Mouse (Mus musculus) heart, embryonic 14.5 days (tissue): ENCODE results near the gene Ccdc183. TPM values are rescaled to one million over a fixed set of nuclear protein-coding genes. Genes with fewer than 3 reads are reported as not detected.

Source experiments
- ATAC-seq: fragments of 200-750 bp; cut with Nextera tagmentation; 2 replicates; pipeline ENCODE4 v1.8.0; 2017; ENCODE audit warnings: low read depth, moderate TSS enrichment; ENCODE audit not compliant: insufficient number of reproducible peaks, insufficient read depth, low FRiP score
- H3K27ac ChIP-seq, 2 experiments: fragments of 200-500 bp in 1 of 2; fragments of 300-500 bp in 1 of 2; sonication (generic) in 1 of 2; replicated peaks in 1 of 2; 2 replicates each; pipeline ENCODE4 v1.5.1; 2012 to 2014; ENCODE audit warnings: low read depth in 2 of 2, low read length in 2 of 2, control low read depth in 1 of 2, mild to moderate bottlenecking in 1 of 2, mixed read lengths in 1 of 2; ENCODE audit not compliant: control insufficient read depth in 1 of 2, insufficient read depth in 1 of 2
- H3K27me3 ChIP-seq: fragments of 300-500 bp; sonication (generic); 2 replicates; pipeline ENCODE4 v1.6.1; 2014; ENCODE audit warnings: mild to moderate bottlenecking, low read length, control low read depth; ENCODE audit not compliant: control insufficient read depth, insufficient read depth
- H3K36me3 ChIP-seq: fragments of 300-500 bp; sonication (generic); 2 replicates; pipeline ENCODE4 v1.6.1; 2014; ENCODE audit warnings: mild to moderate bottlenecking, control low read depth, low read length, mixed read lengths; ENCODE audit not compliant: control insufficient read depth, insufficient read depth
- H3K4me1 ChIP-seq, 2 experiments: fragments of 200-500 bp in 1 of 2; fragments of 300-500 bp in 1 of 2; sonication (generic) in 1 of 2; 2 replicates each; pipeline ENCODE4 v1.6.1; 2012 to 2014; ENCODE audit warnings: low read length in 2 of 2, control low read depth in 1 of 2, mixed read lengths in 1 of 2; ENCODE audit not compliant: control insufficient read depth in 2 of 2, insufficient read depth in 2 of 2
- H3K4me2 ChIP-seq: fragments of 300-500 bp; sonication (generic); 2 replicates; pipeline ENCODE4 v1.6.1; 2014; ENCODE audit warnings: mild to moderate bottlenecking, low read length
- H3K4me3 ChIP-seq, 2 experiments: fragments of 200-500 bp in 1 of 2; fragments of 300-500 bp in 1 of 2; sonication (generic) in 1 of 2; 2 replicates each; pipeline ENCODE4 v1.5.1; 2012 to 2014; ENCODE audit warnings: low read length in 2 of 2, mild to moderate bottlenecking in 2 of 2, control low read depth in 1 of 2, low read depth in 1 of 2, moderate library complexity in 1 of 2; ENCODE audit not compliant: control insufficient read depth in 1 of 2, insufficient read depth in 1 of 2
- H3K9ac ChIP-seq: fragments of 300-500 bp; sonication (generic); 2 replicates; pipeline ENCODE4 v1.6.1; 2014; ENCODE audit warnings: mild to moderate bottlenecking, low read length
- H3K9me3 ChIP-seq: fragments of 300-500 bp; sonication (generic); 2 replicates; pipeline ENCODE4 v1.6.1; 2016; ENCODE audit warnings: low read length, control low read depth; ENCODE audit not compliant: control insufficient read depth
- WGBS: fragments of 180-500 bp; shearing (Covaris S2); extraction: QIAGEN DNeasy Blood & Tissue Kit; methylation state at CpG from one replicate; pipeline ENCODE4 v1.1.7; 2014; 5-methylcytosine and 5-hydroxymethylcytosine counted together
- polyA plus RNA-seq: library from polyadenylated mRNA; unstranded; fragments of >200 nt; fragmentation: Nextera tagmentation; extraction: Ambion mirVana; gene quantifications from 2 replicates; pipeline ENCODE4 v1.2.1, GENCODE M21; 2014

The Ccdc183 gene
- polyA plus RNA-seq, 1 experiment from 2014 or later = 0.07 TPM

DNA sequence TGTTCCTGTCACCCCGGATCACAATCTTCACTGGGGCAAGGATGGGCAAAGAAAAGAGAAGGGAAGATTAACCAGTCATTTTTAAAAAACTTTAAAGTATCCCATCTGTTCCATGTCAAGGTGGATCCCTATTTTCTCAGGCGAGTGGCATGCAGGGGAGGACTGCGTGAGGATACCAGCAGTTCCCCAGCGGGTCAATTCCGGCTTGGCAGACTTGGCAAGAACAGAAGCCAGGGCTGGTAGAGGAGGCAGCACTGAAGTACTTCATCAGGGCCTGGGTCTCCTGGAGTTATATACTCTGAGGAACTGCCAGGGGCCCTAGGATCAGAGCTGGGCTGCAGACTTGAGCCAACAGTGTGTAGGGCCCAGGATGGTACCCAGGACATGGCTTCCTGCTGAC lies 15.0 kb downstream of the Ccdc183 start:
- no peak overlapping the region for H3K4me2 ChIP-seq
- no peaks in the 10 kb centered on the region for H3K27me3 ChIP-seq
- no peak overlapping the region for H3K9ac ChIP-seq
- no peak overlapping the region for H3K4me3 ChIP-seq
- no peaks in the 10 kb centered on the region for H3K9me3 ChIP-seq
- H3K27ac ChIP-seq = no peak overlapping the region
- H3K36me3 ChIP-seq = peaks cover 66% of the 10 kb centered on the region
- WGBS = 89% methylated on average over 5 of the region's 5 CpGs
- H3K4me1 ChIP-seq = peaks cover 6 to 23% of the 10 kb centered on the region in 2 experiments; a peak in 3 of 4 replicates
- no peak for ATAC-seq

DNA sequence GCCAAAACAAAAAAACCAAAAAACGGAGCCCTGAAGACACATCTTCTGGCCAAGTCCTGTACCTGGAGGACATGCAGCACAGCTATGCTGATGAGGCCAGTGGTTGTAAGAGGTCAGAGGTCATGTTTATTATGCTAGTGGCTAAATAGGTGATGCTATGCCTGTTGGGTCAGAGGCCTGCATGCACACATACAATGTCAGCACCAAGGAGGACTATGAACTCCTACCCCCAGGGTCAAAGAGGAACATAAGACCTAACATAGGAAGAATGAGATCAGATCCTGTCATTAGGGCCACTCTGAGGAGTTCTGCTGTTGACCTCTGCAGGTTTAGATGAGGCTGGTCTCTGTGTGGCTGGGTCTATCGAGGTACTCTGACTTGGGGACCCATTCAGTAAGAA lies 17.4 kb downstream of the Ccdc183 start:
- no peaks in the 10 kb centered on the region for H3K27me3 ChIP-seq
- no peak overlapping the region for H3K4me3 ChIP-seq
- no peaks in the 10 kb centered on the region for H3K9me3 ChIP-seq
- H3K4me1 ChIP-seq = peaks cover 4 to 10% of the 10 kb centered on the region in 2 experiments; a peak in 2 of 4 replicates
- no peak overlapping the region for H3K4me2 ChIP-seq
- no peak overlapping the region for H3K9ac ChIP-seq
- 92% methylated on average over 2 of the region's 2 CpGs for WGBS
- H3K36me3 ChIP-seq = peaks cover 88% of the 10 kb centered on the region
- ATAC-seq = no peak
- H3K27ac ChIP-seq = no peak overlapping the region

- H3K4me2 ChIP-seq = no peak overlapping the region
- H3K4me1 ChIP-seq = peaks cover 4 to 10% of the 10 kb centered on the region in 2 experiments; a peak in 2 of 4 replicates
- H3K9ac ChIP-seq = no peak overlapping the region
- 83% methylated on average over 1 of the region's 1 CpGs for WGBS
- ATAC-seq = no peak
- H3K27me3 ChIP-seq = no peaks in the 10 kb centered on the region
- H3K4me3 ChIP-seq = no peak overlapping the region
- H3K9me3 ChIP-seq = no peaks in the 10 kb centered on the region
- no peak overlapping the region for H3K27ac ChIP-seq
- H3K36me3 ChIP-seq = peaks cover 96% of the 10 kb centered on the region
These were observed 18.7 kb downstream of the Ccdc183 start for GRCm38 (mm10) chr2:25598749-25599148.

- Histone ChIP-seq H3K27me3 (no peaks in the 10 kb centered on the region), H3K4me2 (no peak overlapping the region), H3K36me3 (peaks cover 96% of the 10 kb centered on the region), H3K4me1 (peaks cover 4 to 10% of the 10 kb centered on the region in 2 experiments; a peak in 2 of 4 replicates), H3K27ac (no peak overlapping the region), H3K4me3 (no peak overlapping the region), H3K9ac (no peak overlapping the region), H3K9me3 (no peaks in the 10 kb centered on the region)
- ATAC-seq = no peak
- 94% methylated on average over 5 of the region's 5 CpGs for WGBS
These were observed 20.5 kb downstream of the Ccdc183 start for GRCm38 (mm10) chr2:25596765-25597510.

GRCm38 (mm10) chr2:25591863-25592262 lies 25.6 kb downstream of the Ccdc183 start:
- Histone ChIP-seq H3K4me3 (no peak overlapping the region), H3K4me1 (peaks cover 4 to 10% of the 10 kb centered on the region in 2 experiments), H3K4me2 (no peak overlapping the region), H3K9me3 (no peaks in the 10 kb centered on the region), H3K36me3 (peaks cover 92% of the 10 kb centered on the region), H3K9ac (no peak overlapping the region), H3K27me3 (no peaks in the 10 kb centered on the region), H3K27ac (no peak overlapping the region)
- no peak for ATAC-seq
- 86% methylated on average over 2 of the region's 2 CpGs for WGBS

GRCm38 (mm10) chr2:25588227-25588907 lies 29.1 kb downstream of the Ccdc183 start:
- Histone ChIP-seq H3K9ac (no peak overlapping the region), H3K27ac (no peak overlapping the region), H3K9me3 (no peaks in the 10 kb centered on the region), H3K4me1 (peaks cover 8 to 10% of the 10 kb centered on the region in 2 experiments), H3K4me3 (no peak overlapping the region), H3K27me3 (no peaks in the 10 kb centered on the region), H3K36me3 (peaks cover 96% of the 10 kb centered on the region), H3K4me2 (no peak overlapping the region)
- 83% methylated on average over 8 of the region's 8 CpGs for WGBS
- no peak for ATAC-seq

- Histone ChIP-seq H3K9ac (no peak overlapping the region), H3K4me1 (peaks cover 12 to 14% of the 10 kb centered on the region in 2 experiments), H3K9me3 (no peaks in the 10 kb centered on the region), H3K27ac (no peak overlapping the region), H3K4me3 (no peak overlapping the region), H3K27me3 (no peaks in the 10 kb centered on the region), H3K4me2 (no peak overlapping the region), H3K36me3 (peaks cover 93% of the 10 kb centered on the region)
- WGBS = 87% methylated on average over 8 of the region's 8 CpGs
- no peak for ATAC-seq
These were observed 30.2 kb downstream of the Ccdc183 start for GRCm38 (mm10) chr2:25587290-25587689.
